ENCODE assay signal across 9 mouse cellular contexts in the genomic region with DNA sequence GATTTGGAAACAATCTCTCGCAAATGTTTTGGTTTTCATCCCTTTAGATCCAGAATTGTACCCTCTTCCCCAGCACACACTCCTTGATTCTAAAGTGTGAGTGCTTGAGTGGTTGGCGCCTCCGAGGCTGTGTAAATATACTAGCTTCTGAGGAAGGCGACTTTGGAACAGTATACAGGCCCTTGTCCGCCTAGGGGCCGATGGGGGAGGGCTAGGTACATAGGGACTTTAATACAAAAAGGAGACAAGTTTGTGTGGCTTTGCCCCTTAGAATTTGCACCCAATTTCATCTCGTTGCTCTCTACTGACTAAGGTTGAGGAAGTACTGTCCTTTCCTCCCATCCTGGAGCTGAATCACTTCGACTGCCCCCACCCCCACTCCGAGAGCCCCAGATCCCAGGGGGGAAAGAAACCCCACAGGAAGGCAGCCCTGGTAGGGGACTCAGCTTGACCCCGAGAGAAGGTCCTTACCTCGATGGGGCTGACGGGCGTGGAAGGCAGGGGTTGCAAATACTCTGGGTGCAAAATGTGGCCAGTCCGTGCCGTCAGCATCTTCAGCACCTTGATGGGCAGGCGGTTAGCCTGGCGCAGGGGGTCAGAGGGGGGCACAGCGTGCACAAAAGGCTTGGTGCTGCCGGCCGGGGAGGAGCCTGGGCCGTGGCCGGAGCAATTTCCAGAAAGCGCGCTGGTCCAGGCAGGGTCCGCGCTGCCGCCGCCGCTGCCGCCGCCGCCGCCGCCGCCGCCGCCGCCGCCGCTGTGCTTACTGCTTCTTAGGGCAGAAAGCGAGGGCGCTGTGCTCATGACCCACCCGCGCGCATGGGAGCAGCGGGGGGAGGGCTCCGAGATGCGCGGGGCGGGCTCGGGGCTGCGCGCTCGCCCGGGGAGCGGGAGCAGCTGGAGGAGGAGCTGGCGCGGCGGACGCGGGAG. TPM values are rescaled to one million over a fixed set of nuclear protein-coding genes. Genes with fewer than 3 reads are reported as not detected.
DNase-seq lines count a peak whose midpoint lies in the region; ATAC-seq and TF ChIP-seq lines count a peak whose summit lies in the region.
"Had no signal": no experiment of that assay in that cellular context is flagged by ENCODE, and none has a peak within 500 bp of the region (broad histone marks: within the 10 kb centered on the region; RNA-seq: fewer than 3 reads in every experiment).

No protein-coding gene starts in this region.

- H3K9ac ChIP-seq in hindbrain, postnatal 0 days (replicated peaks; ENCODE audit: low read length) = peak overlapping the region; percentile 75
- H3K9ac ChIP-seq in liver, embryonic 14.5 days (replicated peaks) = no peak overlapping the region
- peak overlapping the region; percentile 83 for H3K9ac ChIP-seq in neural tube, embryonic 15.5 days (replicated peaks)

- DNase-seq in NIH3T3 (ENCODE audit: low read depth) = peak; percentile 83
- peak; percentile 57 for DNase-seq in forebrain, embryonic 10.5 days (ENCODE audit: extremely low spot score, low spot score)
- DNase-seq in hindbrain, postnatal 0 days (ENCODE audit: low spot score) = peak; percentile 76
- no peak for DNase-seq in liver, embryonic 14.5 days (ENCODE audit: low read depth in 3 of 3, low spot score in 3 of 3)
- DNase-seq in frontal cortex, postnatal 36 days (ENCODE audit: low spot score in 2 of 2) = no peak

- ATAC-seq in erythroblast, adult 5-6 weeks (replicated peaks; ENCODE audit: low FRiP score, poor library complexity, severe bottlenecking) = no peak
- peak; percentile 18 for ATAC-seq in hindbrain, postnatal 0 days
- no peak for ATAC-seq in liver, embryonic 14.5 days (ENCODE audit: insufficient read depth)
- ATAC-seq in neural tube, embryonic 15.5 days (ENCODE audit: low FRiP score) = peak; percentile 19; the same call in 1 of the 2 replicates

- H3K4me3 ChIP-seq in erythroblast, embryonic 14.5 days (replicated peaks) = peak overlapping the region; percentile 34
- peak overlapping the region; percentile 88 for H3K4me3 ChIP-seq in forebrain, embryonic 10.5 days
- H3K4me3 ChIP-seq in hindbrain, postnatal 0 days (ENCODE audit: low read length) = peak overlapping the region; percentile 85
- H3K4me3 ChIP-seq in liver, embryonic 14.5 days (ENCODE audit: insufficient read depth in 1 of 2, low read depth in 2 of 2, low read length in 2 of 2) = peak overlapping the region; percentile 43 to 50
- peak overlapping the region; percentile 85 for H3K4me3 ChIP-seq in neural tube, embryonic 15.5 days (replicated peaks)

- H3K36me3 ChIP-seq in erythroblast, embryonic 14.5 days (ENCODE audit: control insufficient read depth) = no peaks in the 10 kb centered on the region
- H3K36me3 ChIP-seq in forebrain, embryonic 10.5 days (replicated peaks) = peaks cover 18% of the 10 kb centered on the region
- H3K36me3 ChIP-seq in hindbrain, postnatal 0 days (ENCODE audit: insufficient read depth, low read length) = no peaks in the 10 kb centered on the region
- H3K36me3 ChIP-seq in liver, embryonic 14.5 days (replicated peaks; ENCODE audit: control insufficient read depth, insufficient read depth, low read depth) = no peaks in the 10 kb centered on the region
- H3K36me3 ChIP-seq in neural tube, embryonic 15.5 days = no peaks in the 10 kb centered on the region
- H3K36me3 ChIP-seq: G1E had no signal

- TF ChIP-seq EP300 in liver, embryonic 14.5 days (IDR thresholded peaks at IDR 0.05; ENCODE audit: low read depth) = no peak

- TF ChIP-seq CTCF in hindbrain, postnatal 0 days (IDR thresholded peaks at IDR 0.05; ENCODE audit: low read depth) = no peak
- no peak for TF ChIP-seq CTCF in liver, embryonic 14.5 days (IDR thresholded peaks at IDR 0.05; ENCODE audit: low read depth)

- peaks cover 8% of the 10 kb centered on the region; the same call in 1 of the 2 replicates for H3K9me3 ChIP-seq in erythroblast, embryonic 14.5 days (ENCODE audit: control insufficient read depth, low read length)
- H3K9me3 ChIP-seq in forebrain, embryonic 10.5 days = no peaks in the 10 kb centered on the region
- no peaks in the 10 kb centered on the region for H3K9me3 ChIP-seq in hindbrain, postnatal 0 days (ENCODE audit: low read length)
- H3K9me3 ChIP-seq in liver, embryonic 14.5 days (ENCODE audit: control insufficient read depth, low read length) = no peaks in the 10 kb centered on the region
- no peaks in the 10 kb centered on the region for H3K9me3 ChIP-seq in neural tube, embryonic 15.5 days (replicated peaks)

- H3K27ac ChIP-seq in forebrain, embryonic 10.5 days = peak overlapping the region; percentile 96
- H3K27ac ChIP-seq in hindbrain, postnatal 0 days = peak overlapping the region; percentile 91
- no peak overlapping the region for H3K27ac ChIP-seq in liver, embryonic 14.5 days
- peak overlapping the region; percentile 97 for H3K27ac ChIP-seq in neural tube, embryonic 15.5 days (replicated peaks)

- H3K4me1 ChIP-seq in erythroblast, embryonic 14.5 days (ENCODE audit: control insufficient read depth) = no peaks in the 10 kb centered on the region
- H3K4me1 ChIP-seq in forebrain, embryonic 10.5 days = peaks cover 90% of the 10 kb centered on the region
- 0 out of 2 replicates have a peak, but pooled peaks cover 7% of the 10 kb centered on the region for H3K4me1 ChIP-seq in hindbrain, postnatal 0 days (ENCODE audit: insufficient read depth, low read length)
- H3K4me1 ChIP-seq in liver, embryonic 14.5 days (replicated peaks; ENCODE audit: control insufficient read depth in 2 of 2, insufficient read depth in 2 of 2, low read length in 1 of 2) = no peaks in the 10 kb centered on the region
- peaks cover 76% of the 10 kb centered on the region for H3K4me1 ChIP-seq in neural tube, embryonic 15.5 days

- WGBS in forebrain, embryonic 10.5 days = under 1% methylated on average over 47 of the region's 61 CpGs
- WGBS in hindbrain, postnatal 0 days = under 1% methylated on average over 40 of the region's 61 CpGs
- 1% methylated on average over 50 of the region's 61 CpGs for WGBS in liver, embryonic 14.5 days (ENCODE audit: insufficient replicate concordance)
- under 1% methylated on average over 59 of the region's 61 CpGs for WGBS in neural tube, embryonic 15.5 days

- H3K4me2 ChIP-seq in hindbrain, postnatal 0 days (ENCODE audit: low read depth, low read length) = peak overlapping the region; percentile 84
- H3K4me2 ChIP-seq in liver, embryonic 14.5 days (ENCODE audit: low read depth) = peak overlapping the region; percentile 56
- peak overlapping the region; percentile 80 for H3K4me2 ChIP-seq in neural tube, embryonic 15.5 days

- peaks cover 100% of the 10 kb centered on the region for H3K27me3 ChIP-seq in erythroblast, embryonic 14.5 days (ENCODE audit: control insufficient read depth)
- H3K27me3 ChIP-seq in forebrain, embryonic 10.5 days (ENCODE audit: poor library complexity, severe bottlenecking) = peaks cover 93% of the 10 kb centered on the region
- peaks cover 16% of the 10 kb centered on the region; the same call in 1 of the 2 replicates for H3K27me3 ChIP-seq in hindbrain, postnatal 0 days (ENCODE audit: insufficient read depth, low read length)
- H3K27me3 ChIP-seq in liver, embryonic 14.5 days (ENCODE audit: control insufficient read depth, insufficient read depth, low read length) = peaks cover 97% of the 10 kb centered on the region
- peaks cover 5% of the 10 kb centered on the region; the same call in 1 of the 2 replicates for H3K27me3 ChIP-seq in neural tube, embryonic 15.5 days (replicated peaks)

RNA-seq across cellular contexts. Expression of a gene that starts 2.4 kb away (rescaled TPM):
- polyA plus RNA-seq in erythroblast, embryonic 14.5 days (2012) = 0.02 and 0.03 TPM in 2 replicates
- 0.38 TPM in 1 of 2 replicates, not detected in the other for total RNA-seq in erythroblast, adult 5-6 weeks (2015; ENCODE audit: low replicate concordance)
- 0.60 TPM in 1 of 2 replicates, not detected in the other for total RNA-seq in erythroblast, adult 5-6 weeks (2017; ENCODE audit: low replicate concordance)
- 7.6 and 8.6 TPM in 2 replicates for polyA plus RNA-seq in forebrain, embryonic 10.5 days (2016; fragmentation: Nextera tagmentation; extraction: Ambion mirVana)
- total RNA-seq in hindbrain, postnatal 0 days (2014; rRNA removed) = 25.5 and 25.6 TPM in 2 replicates
- 8.4 and 10.4 TPM in 2 replicates for polyA plus RNA-seq in hindbrain, postnatal 0 days (2015; fragmentation: Nextera tagmentation; extraction: Ambion mirVana)
- polyA plus RNA-seq in liver, embryonic 14.5 days (2012; rRNA removed) = 0.77 and 0.90 TPM in 2 replicates
- polyA plus RNA-seq in liver, embryonic 14.5 days (2014; fragmentation: Nextera tagmentation; extraction: Ambion mirVana) = 0.24 and 0.43 TPM in 2 replicates
- 12.7 and 12.9 TPM in 2 replicates for polyA plus RNA-seq in neural tube, embryonic 15.5 days (2015; fragmentation: Nextera tagmentation; extraction: Ambion mirVana)
- total RNA-seq: G1E had no signal

RNA-seq across cellular contexts. Expression of a gene that starts 32.5 kb away (rescaled TPM):
- polyA plus RNA-seq in erythroblast, embryonic 14.5 days (2012) = not detected in 2 replicates
- total RNA-seq in erythroblast, adult 5-6 weeks (2015; ENCODE audit: low replicate concordance) = 2.1 TPM in 1 of 2 replicates, not detected in the other
- 1.5 and 16.0 TPM in 2 replicates for total RNA-seq in erythroblast, adult 5-6 weeks (2017; ENCODE audit: low replicate concordance)
- 0.20 and 0.41 TPM in 2 replicates for polyA plus RNA-seq in forebrain, embryonic 10.5 days (2016; fragmentation: Nextera tagmentation; extraction: Ambion mirVana)
- total RNA-seq in hindbrain, postnatal 0 days (2014; rRNA removed) = 0.21 TPM in 1 of 2 replicates, not detected in the other
- polyA plus RNA-seq in hindbrain, postnatal 0 days (2015; fragmentation: Nextera tagmentation; extraction: Ambion mirVana) = 0.52 and 0.53 TPM in 2 replicates
- 0.05 and 0.18 TPM in 2 replicates for polyA plus RNA-seq in liver, embryonic 14.5 days (2012; rRNA removed)
- polyA plus RNA-seq in liver, embryonic 14.5 days (2014; fragmentation: Nextera tagmentation; extraction: Ambion mirVana) = 0.22 and 0.76 TPM in 2 replicates
- 0.49 and 0.68 TPM in 2 replicates for polyA plus RNA-seq in neural tube, embryonic 15.5 days (2015; fragmentation: Nextera tagmentation; extraction: Ambion mirVana)
- total RNA-seq: G1E had no signal
- polyA plus RNA-seq: G1E had no signal

Comparison
In these comparisons a context has a peak if more than half of its experiments do, and no peak if none do; other contexts are left out.
1. H3K4me3 ChIP-seq: peak in every context shown above with its lines; median percentile 88 in forebrain, embryonic 10.5 days; 85 in hindbrain, postnatal 0 days; 85 in neural tube, embryonic 15.5 days; 46 in liver, embryonic 14.5 days; 34 in erythroblast, embryonic 14.5 days.
2. ATAC-seq: peak in hindbrain, postnatal 0 days (single experiment) and neural tube, embryonic 15.5 days (single experiment); none in erythroblast, adult 5-6 weeks (single experiment) and liver, embryonic 14.5 days (single experiment).
3. DNase-seq: peak in NIH3T3 (single experiment), forebrain, embryonic 10.5 days (single experiment) and hindbrain, postnatal 0 days (single experiment); none in liver, embryonic 14.5 days (0 of 3) and frontal cortex, postnatal 36 days (0 of 2).
4. Peak in every context shown above with its lines, with median percentiles within 50 percentile points of each other: H3K4me2 ChIP-seq.